Mouse (Mus musculus): ENCODE measurements around the gene Nms.

GRCm38 (mm10) chr1:38893081-38893480 is 45.9 kb upstream of the Nms start:
- no peak for TF ChIP-seq CTCF (IDR thresholded peaks at IDR 0.05; ENCODE audit: low read depth, low read length)
- no peak for TF ChIP-seq POLR2A (IDR thresholded peaks at IDR 0.05; ENCODE audit: extremely low read depth, insufficient read depth, low read length)

Data from liver, adult 2 months (tissue).